Mouse (Mus musculus) ES-CJ7 (cell line): ENCODE results near the gene Med16.

Experiments
- DNase-seq: peaks from one replicate; pipeline ENCODE4 v3.0.0; 2011; ENCODE audit warnings: low read depth, low spot score

Med16 gene

DNA sequence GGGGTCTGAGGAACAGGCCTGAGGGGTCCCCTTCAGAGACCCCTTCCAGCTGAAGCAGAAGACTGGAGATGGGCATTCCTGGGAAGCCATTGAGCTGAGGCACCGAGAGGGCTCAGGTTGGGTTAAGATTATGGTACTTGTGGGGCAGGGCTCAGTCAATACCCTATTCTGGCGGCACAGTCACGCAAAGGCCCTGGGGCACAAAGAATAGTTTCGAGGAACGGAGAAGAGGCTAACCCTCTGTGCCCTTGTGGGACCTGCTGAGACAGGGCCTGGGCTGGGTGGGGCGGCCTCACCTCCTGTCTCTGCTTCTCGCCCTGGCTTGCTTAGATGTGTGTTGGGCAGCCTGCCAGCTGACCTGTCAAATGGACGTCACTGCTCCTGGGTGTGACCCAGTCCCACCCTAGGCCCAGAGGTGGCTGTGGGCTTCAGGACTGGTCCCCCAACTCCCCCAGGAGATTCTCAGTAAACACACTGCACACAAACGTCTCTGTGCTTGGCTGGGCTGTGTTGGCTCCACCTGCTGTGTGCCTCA, 24.5 kb upstream of the Med16 start:
- no peak for DNase-seq

DNA sequence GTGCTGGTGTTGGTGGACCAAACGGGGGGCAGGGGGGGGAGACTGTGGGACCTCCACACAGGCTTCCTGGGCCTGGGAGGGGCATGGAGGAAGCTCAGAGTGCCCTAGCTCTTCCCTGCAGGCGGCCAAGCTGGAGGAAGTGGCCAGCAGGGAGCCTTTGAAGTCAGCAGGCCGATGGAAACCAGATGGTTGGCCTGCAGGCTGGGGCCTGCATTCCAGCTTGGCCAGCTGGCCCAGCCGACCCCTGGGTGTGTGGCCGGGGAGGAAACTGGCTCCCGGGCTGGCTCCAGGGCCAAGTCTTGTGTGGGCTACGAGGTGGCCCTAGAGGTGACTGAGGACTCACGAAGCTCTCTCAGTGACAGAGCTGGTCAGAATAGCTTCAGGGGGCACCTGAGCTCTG, 24.0 kb upstream of the Med16 start:
- DNase-seq = no peak

DNA sequence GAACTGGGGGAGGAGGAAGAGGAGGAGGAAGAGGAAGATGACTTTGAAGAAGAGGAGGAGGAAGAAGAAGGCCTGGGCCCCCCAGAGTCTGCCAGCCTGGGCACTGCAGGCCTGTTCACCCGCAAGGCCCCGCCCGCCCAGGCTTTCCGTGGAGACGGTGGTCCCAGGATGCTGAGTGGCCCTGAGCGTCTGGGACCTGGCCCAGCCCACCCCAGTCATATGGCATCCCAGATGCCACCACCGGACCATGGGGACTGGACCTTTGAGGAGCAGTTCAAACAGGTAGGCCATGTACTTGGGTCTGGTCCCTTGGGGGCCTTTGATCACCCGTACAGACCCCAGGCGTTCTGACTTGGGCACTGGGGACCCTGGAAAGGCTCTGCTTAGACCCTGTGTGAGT, 23.1 kb upstream of the Med16 start:
- DNase-seq = no peak

DNA sequence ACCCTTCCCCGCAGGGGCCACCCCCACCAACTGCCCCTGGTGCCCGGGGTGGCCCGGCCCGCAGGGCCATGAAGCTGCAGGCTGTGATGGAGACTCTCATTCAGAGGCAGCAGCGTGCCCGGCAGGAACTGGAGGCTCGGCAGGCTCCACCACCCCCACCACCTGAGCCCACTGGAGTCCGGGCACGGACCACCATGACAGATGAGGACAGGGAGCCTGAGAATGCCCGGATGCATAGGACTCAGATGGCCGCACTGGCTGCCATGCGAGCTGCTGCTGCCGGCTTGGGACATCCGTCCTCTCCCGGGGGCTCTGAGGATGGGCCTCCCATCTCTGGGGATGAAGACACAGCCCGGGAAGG, 22.1 kb upstream of the Med16 start:
- no peak for DNase-seq

DNA sequence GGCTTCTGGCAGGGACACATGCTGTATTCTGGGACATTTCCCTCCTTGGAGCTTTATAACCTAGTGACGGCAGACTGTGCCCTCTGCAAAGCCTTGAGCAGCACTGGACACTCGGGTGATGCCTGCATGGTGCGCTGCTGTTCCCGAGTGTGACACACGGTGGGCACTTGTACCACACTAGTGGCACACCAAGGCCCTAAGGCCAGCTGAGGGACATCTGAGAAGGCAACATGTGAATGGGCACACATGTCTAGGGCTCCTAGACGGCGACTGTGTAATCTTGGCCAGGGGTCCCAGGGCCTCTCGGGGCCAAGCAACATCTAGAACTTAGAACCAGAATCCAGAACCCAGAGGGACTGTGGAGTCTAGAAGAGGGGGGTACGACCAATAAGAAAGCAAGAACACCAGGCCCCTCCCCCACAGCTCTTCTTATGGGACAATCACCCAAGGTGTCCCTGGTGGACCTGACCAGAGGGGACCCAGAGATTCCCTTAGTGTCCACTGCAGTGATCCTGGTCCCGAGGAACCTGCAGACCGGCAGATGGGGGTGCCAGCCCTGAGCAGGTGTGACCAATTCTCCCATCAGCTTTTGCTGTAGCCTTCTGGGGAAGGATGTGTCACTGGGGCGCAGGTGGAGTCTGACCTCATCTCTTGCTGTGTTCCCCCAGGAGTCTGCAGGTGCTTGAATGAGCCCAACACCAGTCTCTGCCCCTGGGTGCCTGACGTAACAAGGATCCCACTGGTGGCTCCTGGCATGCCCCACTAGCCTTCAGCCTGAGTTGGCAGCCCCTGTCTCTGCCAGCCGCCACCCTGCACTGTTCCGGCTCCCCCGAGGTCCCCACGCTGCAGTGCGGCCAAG, 21.5 kb upstream of the Med16 start:
- no peak for DNase-seq

DNA sequence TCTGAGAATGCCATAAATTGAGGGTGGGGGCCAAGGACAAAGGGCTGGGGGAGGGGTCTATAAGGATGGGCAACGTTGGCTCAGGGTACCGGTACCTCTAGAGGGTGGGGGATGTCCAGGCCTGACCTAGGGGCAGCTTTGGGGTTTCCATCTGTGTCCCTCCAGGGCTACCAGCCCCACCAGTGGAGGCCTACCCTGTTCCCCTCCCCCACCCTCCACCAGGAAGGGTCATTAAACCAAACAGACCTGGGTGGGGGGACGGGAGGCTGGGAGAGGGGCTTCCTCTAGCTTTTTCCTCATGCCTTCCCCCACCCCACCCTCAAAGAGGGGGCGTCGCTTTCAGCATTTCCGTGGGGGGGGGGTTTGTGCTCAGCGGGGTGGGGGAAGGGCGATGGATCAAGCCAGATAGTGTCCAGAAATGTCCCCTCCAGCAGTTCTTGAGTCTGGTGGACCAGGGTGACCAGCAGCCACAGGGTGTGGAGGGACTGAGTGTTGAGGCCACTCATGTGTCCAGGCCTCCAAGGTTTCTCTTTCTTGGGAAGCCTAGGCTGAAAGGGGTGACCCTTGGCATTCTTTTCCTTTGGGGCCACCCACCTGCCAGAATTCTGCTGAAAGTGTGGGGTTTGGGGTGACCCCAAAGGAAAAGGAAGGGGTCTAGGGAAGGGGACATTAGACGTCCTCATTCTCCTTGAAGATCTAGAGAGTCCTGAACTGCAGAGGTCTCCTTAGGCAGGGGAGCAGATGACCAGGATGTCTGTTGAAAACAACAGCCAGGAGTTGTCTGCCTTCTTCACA, 20.4 kb upstream of the Med16 start:
- DNase-seq = no peak

DNA sequence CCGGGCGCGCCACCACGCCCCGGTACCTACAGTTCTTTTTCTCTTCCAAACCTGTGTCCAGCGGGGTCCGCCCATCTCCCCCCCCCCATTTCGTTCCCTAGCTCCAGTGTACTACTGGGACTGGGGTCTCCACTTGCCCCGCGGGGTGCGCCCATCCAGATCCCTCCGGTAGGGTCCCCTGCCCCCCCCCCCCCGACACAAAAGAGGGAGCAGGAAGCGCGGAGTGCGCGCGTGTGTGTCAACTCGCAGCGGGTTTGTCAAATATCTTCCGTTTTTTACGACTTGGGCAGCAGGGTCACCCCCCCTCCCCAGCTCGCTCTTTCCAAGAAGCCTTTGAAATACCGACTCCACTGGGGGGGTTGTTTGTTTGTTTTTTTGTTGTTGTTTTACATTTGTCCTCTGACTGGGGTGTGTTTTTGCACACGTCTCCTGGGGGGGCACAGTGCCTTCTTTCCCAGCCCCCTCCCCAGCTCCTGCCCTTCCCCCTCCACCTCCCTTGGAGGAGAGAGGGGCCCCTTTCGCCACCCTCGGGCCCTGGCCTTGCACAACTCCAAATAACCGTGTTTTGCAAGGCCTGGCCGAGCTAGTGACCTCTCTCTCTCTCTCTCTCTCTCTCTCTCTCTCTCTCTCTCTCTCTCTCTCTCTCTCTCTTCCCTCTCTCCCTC, 19.4 kb upstream of the Med16 start:
- no peak for DNase-seq

DNA sequence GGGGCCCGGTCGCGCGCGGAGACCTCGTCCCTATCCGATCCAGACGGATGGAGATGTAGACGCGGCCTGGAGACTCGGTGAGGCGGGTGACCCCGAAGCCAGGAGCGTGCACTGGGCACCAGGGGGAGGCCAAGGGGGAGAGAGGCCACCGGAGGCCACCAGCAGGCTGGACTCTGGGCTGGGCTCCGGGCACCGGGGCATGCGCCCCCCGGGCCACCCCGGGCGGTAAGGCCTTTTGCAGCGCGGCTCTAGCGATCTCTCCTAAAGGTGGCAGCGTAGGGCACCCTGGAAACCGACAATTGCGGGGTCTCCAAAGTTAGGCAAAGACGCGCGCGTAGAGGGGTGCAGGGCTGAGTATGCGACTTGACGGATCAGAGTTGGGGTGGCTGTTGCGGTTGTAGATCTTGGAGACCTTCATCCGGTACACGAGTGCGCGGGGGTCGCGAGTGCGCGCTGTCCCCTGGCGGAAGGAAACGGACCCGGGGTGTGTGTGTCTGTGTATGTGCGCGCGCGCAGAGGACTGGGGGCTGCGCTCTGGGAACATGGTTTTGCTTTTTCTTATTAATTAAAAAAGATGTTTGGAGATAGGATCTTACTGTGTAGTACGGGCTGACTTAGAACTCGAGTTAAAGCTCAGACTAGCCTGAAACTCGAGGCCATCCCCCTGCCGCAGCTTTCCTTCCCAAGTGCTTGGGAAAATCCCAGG, 18.8 kb upstream of the Med16 start:
- DNase-seq = peak; percentile 39

DNA sequence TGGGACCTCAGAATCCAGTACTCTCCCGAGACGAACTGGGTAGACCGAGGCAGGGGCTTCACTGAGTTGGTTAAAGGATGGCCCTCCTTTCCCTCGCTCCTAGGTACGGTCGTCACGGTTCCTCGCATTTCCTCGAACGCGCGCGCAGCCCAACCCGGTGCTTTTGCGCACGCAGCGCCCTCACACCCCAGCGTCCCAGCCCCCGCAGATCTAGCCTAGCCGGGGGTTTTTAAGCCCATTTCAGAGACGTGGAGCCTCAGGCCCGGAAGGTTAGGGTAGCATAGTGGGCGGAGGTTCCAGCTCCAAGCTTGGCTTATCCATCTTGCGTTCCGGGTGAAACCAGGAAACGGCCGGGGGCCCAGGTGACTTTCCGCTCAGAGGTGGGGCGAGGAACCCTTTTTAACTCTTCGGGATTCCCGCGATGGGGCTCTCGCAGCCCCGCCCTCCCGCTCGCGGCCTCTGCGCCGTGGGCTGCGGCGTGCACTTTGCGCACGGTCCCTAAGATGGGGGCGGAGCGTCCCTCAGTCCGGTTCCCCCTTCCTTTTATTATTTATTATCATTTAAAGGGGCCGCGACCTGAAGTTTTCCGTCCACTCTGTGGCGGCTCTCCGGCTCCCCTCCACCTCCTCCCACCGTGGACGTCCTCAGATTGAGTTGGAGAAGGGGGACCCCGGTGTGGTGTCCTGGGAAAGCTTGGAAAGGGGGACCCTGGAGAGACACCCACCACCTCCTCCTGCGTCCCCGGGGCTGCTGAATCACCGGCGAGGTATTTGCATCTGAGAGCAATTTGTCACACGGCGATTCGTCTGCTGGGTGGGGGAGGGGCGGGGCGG, 18.0 kb upstream of the Med16 start, which contains the start of gene Arid3a:
TSS of gene Arid3a (plus strand) at position 553 of the 833 bp plus-strand sequence.
- peak; percentile 96 for DNase-seq

DNA sequence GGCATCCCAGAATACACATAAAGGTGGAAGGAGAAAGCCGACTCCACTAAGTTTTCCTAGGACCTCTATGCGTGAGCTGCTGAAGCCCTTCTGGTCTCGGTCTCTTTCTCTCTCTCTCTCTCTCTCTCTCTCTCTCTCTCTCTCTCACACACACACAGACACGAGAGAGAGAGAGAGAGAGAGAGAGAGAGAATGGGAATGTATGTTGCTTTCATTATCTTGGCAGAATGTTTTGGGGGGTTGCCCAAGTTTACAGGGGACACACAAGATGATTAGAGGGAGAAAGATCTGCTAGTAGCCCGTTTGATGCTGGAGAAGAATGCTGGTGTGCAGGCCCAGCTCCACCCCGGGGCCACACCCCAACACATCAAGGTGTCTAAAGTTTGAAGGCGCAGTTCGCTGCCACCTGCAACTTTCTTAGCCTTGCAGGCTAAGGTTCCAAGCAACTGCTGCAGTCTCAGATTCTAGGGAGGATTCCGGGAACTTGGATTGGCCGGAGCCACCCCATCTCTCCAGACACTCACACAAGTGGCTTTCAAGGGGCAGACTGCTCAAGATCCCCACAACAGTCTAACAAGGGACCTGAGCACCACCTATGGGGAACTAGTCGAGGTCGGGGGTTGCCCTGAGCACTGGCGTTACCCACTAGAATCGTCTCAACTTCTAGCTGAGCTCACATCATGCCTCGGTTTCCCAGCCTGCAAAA, 17.2 kb upstream of the Med16 start:
- no peak for DNase-seq

DNA sequence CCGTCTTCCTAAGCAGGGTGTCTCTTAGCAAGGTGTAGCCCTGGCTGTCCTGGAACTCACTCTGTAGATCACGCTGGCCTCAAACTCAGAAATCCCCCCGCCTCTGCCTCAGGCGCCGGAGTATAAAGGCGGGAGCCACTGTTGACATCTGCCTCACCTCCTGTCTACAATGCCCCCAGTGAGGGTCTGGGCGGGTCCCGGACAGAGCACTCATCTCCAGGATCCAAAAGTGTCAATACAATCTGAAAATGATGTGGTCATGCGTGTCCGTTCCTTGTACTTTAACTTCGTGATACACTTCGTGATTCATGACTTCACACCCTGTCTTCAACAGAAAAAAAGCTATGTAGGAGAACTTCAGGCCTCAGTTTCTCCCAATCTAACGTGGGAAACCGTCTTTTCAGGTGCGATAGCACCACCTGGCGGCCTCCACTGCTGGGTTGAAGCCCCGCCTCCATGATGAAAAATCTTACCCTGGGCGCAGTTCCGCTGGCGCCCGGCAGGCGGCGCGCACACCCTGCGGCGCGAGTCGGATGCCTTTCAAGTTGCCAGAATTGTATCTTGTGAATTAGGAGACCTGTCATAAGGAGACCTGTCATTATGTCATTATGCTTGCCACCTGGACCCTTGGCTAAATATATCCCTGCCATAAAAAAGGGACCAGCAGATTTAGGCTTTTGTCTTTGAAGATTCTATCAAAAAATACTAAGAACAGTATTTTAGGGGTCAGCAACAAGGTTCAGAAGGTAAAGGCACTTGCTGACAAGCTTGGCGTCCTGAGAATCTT, 16.5 kb upstream of the Med16 start:
- DNase-seq = peak; percentile 84

DNA sequence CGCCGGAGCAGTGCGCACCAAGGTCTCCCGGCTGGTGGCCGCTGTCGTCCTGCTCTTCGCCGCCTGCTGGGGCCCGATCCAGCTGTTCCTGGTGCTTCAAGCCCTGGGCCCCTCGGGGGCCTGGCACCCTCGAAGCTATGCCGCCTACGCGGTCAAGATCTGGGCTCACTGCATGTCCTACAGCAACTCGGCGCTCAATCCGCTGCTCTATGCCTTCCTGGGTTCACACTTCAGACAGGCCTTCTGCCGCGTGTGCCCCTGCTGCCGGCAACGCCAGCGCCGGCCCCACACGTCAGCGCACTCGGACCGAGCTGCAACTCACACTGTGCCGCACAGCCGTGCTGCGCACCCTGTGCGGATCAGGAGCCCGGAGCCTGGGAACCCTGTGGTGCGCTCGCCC, 12.8 kb upstream of the Med16 start:
- peak; percentile 32 for DNase-seq

DNA sequence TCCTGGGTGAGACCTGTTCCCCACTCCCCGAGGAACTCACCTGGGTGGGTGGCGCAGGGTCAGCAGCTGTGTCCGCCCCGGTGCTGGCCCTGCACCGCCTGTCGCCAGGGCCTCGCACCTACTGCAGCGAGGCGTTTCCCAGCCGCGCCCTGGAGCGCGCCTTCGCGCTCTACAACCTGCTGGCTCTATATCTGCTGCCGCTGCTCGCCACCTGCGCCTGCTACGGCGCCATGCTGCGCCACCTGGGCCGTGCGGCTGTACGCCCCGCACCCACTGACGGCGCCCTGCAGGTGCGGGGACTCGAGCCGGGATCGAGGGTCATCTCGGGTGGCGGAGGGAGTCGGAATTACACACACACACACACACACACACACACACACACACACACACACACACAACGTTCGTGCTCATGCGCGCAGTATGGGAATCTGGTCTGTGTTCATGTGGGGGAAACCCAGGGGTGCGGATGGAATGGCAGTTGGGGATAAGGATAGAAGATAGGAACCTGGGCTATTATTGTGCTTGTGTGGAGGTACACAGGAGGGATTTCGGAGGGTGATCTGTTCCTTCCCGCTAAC, 12.3 kb upstream of the Med16 start, which contains the start of gene R3hdm4:
TSS of gene R3hdm4 (minus strand) at position 251 of the 578 bp plus-strand sequence.
- peak; percentile 33 for DNase-seq

DNA sequence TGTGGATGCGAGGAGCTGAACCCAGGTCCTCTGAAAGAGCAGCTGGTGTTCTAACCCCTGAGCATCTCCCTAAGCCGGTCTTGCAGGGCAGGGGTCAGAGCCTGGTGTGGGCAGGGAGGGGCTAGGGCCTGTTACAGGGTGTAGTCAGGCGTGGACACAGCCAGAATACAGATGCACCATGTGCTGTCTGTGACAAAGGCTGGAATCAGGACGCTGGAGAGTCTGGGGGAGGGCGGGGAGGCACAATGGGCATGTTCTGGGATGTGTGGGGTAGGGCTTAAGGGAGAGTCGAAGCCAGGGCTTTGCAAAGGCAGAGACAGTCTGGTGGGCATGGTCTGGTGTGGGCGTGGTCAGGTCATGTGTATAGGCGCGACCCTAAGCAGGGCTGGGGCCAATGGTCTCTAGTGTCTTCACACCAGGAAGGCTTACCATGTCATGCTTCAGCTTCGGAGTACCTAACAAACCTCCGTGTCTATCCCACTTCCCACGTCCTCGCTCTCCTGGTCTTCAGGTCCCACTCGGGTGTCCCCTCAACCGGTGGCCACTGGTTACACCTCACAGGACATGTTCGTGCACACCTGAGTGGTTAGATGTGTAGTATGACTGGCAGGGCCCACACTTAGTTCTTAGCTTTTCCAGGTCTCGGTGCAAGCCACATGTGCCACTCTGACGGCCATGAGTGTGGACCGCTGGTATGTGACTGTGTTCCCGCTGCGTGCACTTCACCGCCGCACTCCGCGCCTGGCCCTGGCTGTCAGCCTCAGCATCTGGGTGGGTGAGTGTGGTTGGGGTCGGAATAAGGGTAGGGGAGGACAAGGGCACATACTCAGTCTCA, 11.6 kb upstream of the Med16 start:
- peak; percentile 31 for DNase-seq

DNA sequence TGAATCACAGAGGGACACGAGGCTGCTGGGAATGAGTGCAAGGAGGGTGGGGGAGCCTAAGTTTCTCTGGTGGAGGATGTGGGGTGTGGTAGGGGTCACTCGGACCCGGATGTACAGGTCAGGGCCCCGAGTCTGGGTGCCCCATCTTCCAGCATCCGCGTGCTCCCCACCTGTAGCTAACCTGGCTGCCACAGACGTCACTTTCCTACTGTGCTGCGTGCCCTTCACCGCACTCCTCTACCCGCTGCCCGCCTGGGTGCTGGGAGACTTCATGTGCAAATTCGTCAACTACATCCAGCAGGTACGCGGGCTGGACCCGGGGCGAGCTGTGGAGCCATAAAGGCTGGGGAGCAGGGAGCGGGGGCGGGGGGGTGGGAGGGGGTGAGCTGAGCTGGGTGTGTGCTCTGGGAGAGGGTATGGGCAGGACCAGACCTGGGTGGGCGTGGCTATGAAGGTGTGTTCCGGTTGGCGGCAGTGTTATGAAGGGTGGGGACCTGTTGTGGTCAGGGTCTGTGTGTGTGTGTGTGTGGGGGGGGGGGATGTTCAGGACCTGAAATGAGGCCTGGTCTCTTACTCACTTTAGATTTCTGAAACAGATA, 10.6 kb upstream of the Med16 start:
- peak; percentile 43 for DNase-seq

DNA sequence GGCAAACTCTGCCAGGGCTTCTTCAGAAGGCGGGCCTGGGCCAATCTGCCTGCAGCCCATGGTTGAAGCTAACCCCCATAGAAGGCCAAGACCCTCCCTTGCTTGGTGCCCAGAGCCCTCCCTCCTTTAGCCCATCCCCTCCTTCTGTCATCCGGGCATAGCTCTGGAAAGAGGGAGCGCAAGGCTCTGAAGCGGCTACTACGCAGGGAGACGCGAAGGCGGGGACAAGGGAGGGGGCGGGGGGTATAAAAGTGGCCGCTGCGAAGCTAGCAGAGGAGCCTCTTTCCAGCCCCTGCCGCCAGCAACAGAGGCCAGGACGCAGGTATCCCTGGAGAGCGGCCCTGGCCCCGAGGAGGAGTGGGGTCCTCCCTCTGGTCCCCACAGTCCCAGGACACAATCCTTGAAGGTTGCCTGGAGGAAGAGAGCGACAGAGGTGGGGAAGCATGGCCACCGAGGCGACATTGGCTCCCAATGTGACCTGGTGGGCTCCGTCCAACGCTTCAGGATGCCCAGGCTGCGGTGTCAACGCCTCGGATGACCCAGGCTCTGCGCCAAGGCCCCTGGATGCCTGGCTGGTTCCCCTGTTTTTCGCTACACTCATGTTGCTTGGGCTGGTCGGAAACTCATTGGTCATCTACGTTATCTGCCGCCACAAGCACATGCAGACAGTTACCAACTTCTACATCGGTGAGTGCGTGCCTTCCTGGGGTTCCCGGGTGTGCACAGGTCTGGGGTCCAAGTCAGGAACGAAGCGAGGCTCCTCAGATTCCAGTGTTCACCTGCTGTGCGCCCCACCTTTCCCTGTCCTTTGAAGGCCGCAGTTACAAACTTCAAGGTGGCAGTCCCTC, 9.7 kb upstream of the Med16 start:
- no peak for DNase-seq
